Mouse (Mus musculus) B cell, adult 2 months (primary cell): Measurements from ENCODE around the gene Tnfrsf19.

Experiments used
- DNase-seq, 2 experiments: peaks; one replicate each; pipeline ENCODE4 v3.0.0; 2022

The Tnfrsf19 gene

GRCm38 (mm10) chr14:60957611-60958157 lies 88.6 kb downstream of the Tnfrsf19 start:
- DNase-seq = no peak

GRCm38 (mm10) chr14:60937481-60938039 lies 108.7 kb downstream of the Tnfrsf19 start:
- no peak for DNase-seq

- no peak for DNase-seq
Observed at GRCm38 (mm10) chr14:60935705-60936104, 110.6 kb downstream of the Tnfrsf19 start.

- DNase-seq = no peak
Observed at GRCm38 (mm10) chr14:60926011-60926410, 120.3 kb downstream of the Tnfrsf19 start.

- no peak for DNase-seq
Observed at GRCm38 (mm10) chr14:60916661-60917060, 129.6 kb downstream of the Tnfrsf19 start.
